Mouse (Mus musculus) v-Abl transformed pro-B cells (cell line): ENCODE data around the gene Arhgef18.

ENCODE experiments used
- in situ Hi-C, 2 experiments: fragments of 400-800 bp; cut with MboI; formaldehyde crosslinking; loops; one replicate each; pipeline ENCODE4 v1.15.1; 2025; ENCODE audit not compliant: unreplicated experiment in 2 of 2

The Arhgef18 gene

GRCm38 (mm10) chr8:3392771-3393710 lies at the start of gene Arhgef18:
Gene Arhgef18 (plus strand): TSS chr8:3393006.
- in situ Hi-C loops = no loop called here

- in situ Hi-C loops = no loop called here
These were observed 47.5 kb upstream of the Arhgef18 start for GRCm38 (mm10) chr8:3345337-3345736.

- in situ Hi-C loops = no loop called here
These were observed 46.0 kb upstream of the Arhgef18 start for GRCm38 (mm10) chr8:3346691-3347413.

GRCm38 (mm10) chr8:3348142-3348823 lies 44.5 kb upstream of the Arhgef18 start:
- in situ Hi-C loops = no loop called here

- in situ Hi-C loops = loop anchor here (10.0 kb wide), 4 partner anchors 274 to 1264 kb away; partner anchors contain the start of genes Fcor (in 2 of the 2), Trappc5 (in 2 of the 2), Pcp2 (in 1 of the 2) and Pet100 (in 1 of the 2)
These were observed 42.1 kb upstream of the Arhgef18 start for GRCm38 (mm10) chr8:3350747-3351146.

GRCm38 (mm10) chr8:3352715-3353114 lies 40.1 kb upstream of the Arhgef18 start:
- in situ Hi-C loops = loop anchor here (10.0 kb wide), 4 partner anchors 272 to 1262 kb away; partner anchors contain the start of genes Fcor (in 2 of the 2), Trappc5 (in 2 of the 2), Pcp2 (in 1 of the 2) and Pet100 (in 1 of the 2)

GRCm38 (mm10) chr8:3353189-3353810 lies 39.5 kb upstream of the Arhgef18 start, which contains the start of gene A430078G23Rik:
Gene A430078G23Rik (plus strand): TSS chr8:3353415.
- in situ Hi-C loops = loop anchor here (10.0 kb wide), 4 partner anchors 272 to 1262 kb away; partner anchors contain the start of genes Fcor (in 2 of the 2), Trappc5 (in 2 of the 2), Pcp2 (in 1 of the 2) and Pet100 (in 1 of the 2)

GRCm38 (mm10) chr8:3353811-3354442 lies 38.9 kb upstream of the Arhgef18 start:
- in situ Hi-C loops = loop anchor here (10.0 kb wide), 4 partner anchors 271 to 1261 kb away; partner anchors contain the start of genes Fcor (in 2 of the 2), Trappc5 (in 2 of the 2), Pcp2 (in 1 of the 2) and Pet100 (in 1 of the 2)

- in situ Hi-C loops = loop anchor here (10.0 kb wide), 4 partner anchors 270 to 1260 kb away; partner anchors contain the start of genes Fcor (in 2 of the 2), Trappc5 (in 2 of the 2), Pcp2 (in 1 of the 2) and Pet100 (in 1 of the 2)
These were observed 38.4 kb upstream of the Arhgef18 start for GRCm38 (mm10) chr8:3354443-3354812.

- in situ Hi-C loops = loop anchor here (10.0 kb wide), 4 partner anchors 269 to 1259 kb away; partner anchors contain the start of genes Fcor (in 2 of the 2), Trappc5 (in 2 of the 2), Pcp2 (in 1 of the 2) and Pet100 (in 1 of the 2)
These were observed 37.2 kb upstream of the Arhgef18 start for GRCm38 (mm10) chr8:3355586-3355985.

GRCm38 (mm10) chr8:3358060-3358459 lies 34.7 kb upstream of the Arhgef18 start:
- in situ Hi-C loops = loop anchor here (10.0 kb wide), 4 partner anchors 267 to 1257 kb away; partner anchors contain the start of genes Fcor (in 2 of the 2), Trappc5 (in 2 of the 2), Pcp2 (in 1 of the 2) and Pet100 (in 1 of the 2)

GRCm38 (mm10) chr8:3367086-3367485 lies 25.7 kb upstream of the Arhgef18 start:
- in situ Hi-C loops = no loop called here

GRCm38 (mm10) chr8:3368091-3368490 lies 24.7 kb upstream of the Arhgef18 start:
- in situ Hi-C loops = no loop called here

GRCm38 (mm10) chr8:3375748-3376147 lies 17.1 kb upstream of the Arhgef18 start:
- in situ Hi-C loops = no loop called here

- in situ Hi-C loops = no loop called here
These were observed 16.0 kb upstream of the Arhgef18 start for GRCm38 (mm10) chr8:3376641-3377274.

GRCm38 (mm10) chr8:3387286-3387685 lies 5.5 kb upstream of the Arhgef18 start:
- in situ Hi-C loops = no loop called here

- in situ Hi-C loops = no loop called here
These were observed 4.0 kb upstream of the Arhgef18 start for GRCm38 (mm10) chr8:3388591-3389338.

- in situ Hi-C loops = no loop called here
These were observed 3.3 kb upstream of the Arhgef18 start for GRCm38 (mm10) chr8:3389506-3389905.
